Comparison of ENCODE assay signal across 16 mouse cellular contexts in the genomic region with DNA sequence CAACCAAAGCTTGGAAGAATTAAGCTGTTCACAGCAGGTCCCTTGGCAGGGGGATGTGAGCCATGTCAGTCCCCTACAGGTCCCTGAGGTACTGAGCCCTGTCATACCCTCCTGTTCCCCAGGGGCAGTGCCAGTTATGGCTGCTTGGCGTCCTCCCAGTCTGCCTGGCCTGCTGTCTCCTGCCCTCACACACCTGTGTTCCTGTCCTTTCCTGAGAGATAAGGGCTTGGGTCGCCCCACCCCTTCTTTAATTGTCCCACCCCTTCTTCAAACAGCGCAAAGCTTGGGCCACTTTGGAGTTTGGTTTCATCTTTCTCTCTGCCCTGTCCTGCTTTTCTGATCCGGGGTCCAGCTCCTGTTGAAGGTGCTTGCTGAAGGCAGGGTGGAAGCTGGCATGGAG.
"Had no signal": no experiment of that assay in that cellular context is flagged by ENCODE, and none has a peak within 500 bp of the region (broad histone marks: within the 10 kb centered on the region; RNA-seq: fewer than 3 reads in every experiment).

No protein-coding gene starts in this region.

- DNase-seq: kidney, adult 18-20 months; kidney, adult 9 months; kidney, postnatal 10 days; kidney, postnatal 36 days; layer of hippocampus, postnatal 36 days; liver, embryonic 13.5 days; lung, adult 2 months; lung, postnatal 14 days; lung, postnatal 4 days; right cerebral cortex, adult 18-20 months; right cerebral cortex, postnatal 14 days; right cerebral cortex, postnatal 4 days; spleen, adult 18-20 months; thymus, postnatal 25 days had no signal

- H3K27me3 ChIP-seq: liver, embryonic 13.5 days; midbrain, embryonic 13.5 days had no signal

- H3K9me3 ChIP-seq: liver, embryonic 13.5 days; midbrain, embryonic 13.5 days had no signal

- H3K27ac ChIP-seq: left cerebral cortex, adult 2 months; liver, embryonic 13.5 days; midbrain, embryonic 13.5 days had no signal

- H3K4me3 ChIP-seq: left cerebral cortex, adult 2 months; liver, embryonic 13.5 days; midbrain, embryonic 13.5 days had no signal

- H3K4me2 ChIP-seq: liver, embryonic 13.5 days; midbrain, embryonic 13.5 days had no signal

- H3K36me3 ChIP-seq: liver, embryonic 13.5 days; midbrain, embryonic 13.5 days had no signal

- ATAC-seq: midbrain, embryonic 13.5 days had no signal

- H3K9ac ChIP-seq: liver, embryonic 13.5 days; midbrain, embryonic 13.5 days had no signal
